Mouse (Mus musculus) midbrain, postnatal 0 days (tissue): Measurements from ENCODE around the gene Slc27a1. TPM values are rescaled to one million over a fixed set of nuclear protein-coding genes. Genes with fewer than 3 reads are reported as not detected.
"Not testable (repeated sequence)": the region's sequence is repeated elsewhere in the genome, so short reads cannot be mapped to it uniquely, and the experiment has no call there.

ENCODE experiments used
- ATAC-seq: fragments of 200-750 bp; cut with Nextera tagmentation; 2 replicates; pipeline ENCODE4 v1.8.0; 2017; ENCODE audit warnings: moderate number of reproducible peaks, mild to moderate bottlenecking, moderate TSS enrichment, moderate library complexity; ENCODE audit not compliant: low FRiP score
- DNase-seq: peaks from one replicate; pipeline ENCODE4 v3.0.0-alpha.2; 2015; ENCODE audit warnings: low spot score
- H3K27ac ChIP-seq: fragments of 300-500 bp; sonication (generic); 2 replicates; pipeline ENCODE4 v1.5.1; 2014; ENCODE audit warnings: low read depth, mild to moderate bottlenecking, low read length, mixed read lengths
- H3K27me3 ChIP-seq: fragments of 300-500 bp; sonication (generic); 2 replicates; pipeline ENCODE4 v1.6.1; 2014; ENCODE audit warnings: low read length, control low read depth, mixed read lengths; ENCODE audit not compliant: insufficient read depth
- H3K36me3 ChIP-seq: fragments of 300-500 bp; sonication (generic); 2 replicates; pipeline ENCODE4 v1.6.1; 2014; ENCODE audit warnings: low read length, control low read depth, mixed read lengths; ENCODE audit not compliant: insufficient read depth
- H3K4me1 ChIP-seq: fragments of 300-500 bp; sonication (generic); 2 replicates; pipeline ENCODE4 v1.6.1; 2014; ENCODE audit warnings: mild to moderate bottlenecking, control low read depth, antibody characterized with exemption, low read length, mixed read lengths; ENCODE audit not compliant: insufficient read depth
- H3K4me2 ChIP-seq: fragments of 300-500 bp; sonication (generic); 2 replicates; pipeline ENCODE4 v1.6.1; 2014; ENCODE audit warnings: low read depth, mild to moderate bottlenecking, low read length, mixed read lengths; ENCODE audit not compliant: poor library complexity, severe bottlenecking
- H3K4me3 ChIP-seq: fragments of 300-500 bp; sonication (generic); 2 replicates; pipeline ENCODE4 v1.5.1; 2014; ENCODE audit warnings: low read depth, mild to moderate bottlenecking, low read length, moderate library complexity
- H3K9ac ChIP-seq: fragments of 300-500 bp; sonication (generic); replicated peaks from 2 replicates; pipeline ENCODE4 v1.6.1; 2014; ENCODE audit warnings: mild to moderate bottlenecking, low read length, moderate library complexity, mixed read lengths; ENCODE audit not compliant: poor library complexity, severe bottlenecking
- H3K9me3 ChIP-seq: fragments of 300-500 bp; sonication (generic); 2 replicates; pipeline ENCODE4 v1.6.1; 2016; ENCODE audit warnings: low read length, control low read depth
- CTCF ChIP-seq: IDR thresholded peaks from 2 replicates; pipeline ENCODE4 v1.5.1; 2016; ENCODE audit warnings: antibody characterized with exemption, mild to moderate bottlenecking
- WGBS: fragments of 180-500 bp; shearing (Covaris S2); extraction: QIAGEN DNeasy Blood & Tissue Kit; methylation state at CpG from one replicate; pipeline ENCODE4 v1.1.7; 2014; 5-methylcytosine and 5-hydroxymethylcytosine counted together
- polyA plus RNA-seq: library from polyadenylated mRNA; unstranded; fragments of >200 nt; fragmentation: Nextera tagmentation; extraction: Ambion mirVana; gene quantifications from 2 replicates; pipeline ENCODE4 v1.2.1, GENCODE M21; 2015
- total RNA-seq: library from RNA; depleted of rRNA; stranded (reverse); fragments of >200 nt; gene quantifications from 2 replicates; pipeline ENCODE4 v1.2.3, GENCODE M21; 2014

Gene Slc27a1
- total and polyA plus RNA-seq, 2 experiments from 2014 or later = 99.7 to 160 TPM

DNA sequence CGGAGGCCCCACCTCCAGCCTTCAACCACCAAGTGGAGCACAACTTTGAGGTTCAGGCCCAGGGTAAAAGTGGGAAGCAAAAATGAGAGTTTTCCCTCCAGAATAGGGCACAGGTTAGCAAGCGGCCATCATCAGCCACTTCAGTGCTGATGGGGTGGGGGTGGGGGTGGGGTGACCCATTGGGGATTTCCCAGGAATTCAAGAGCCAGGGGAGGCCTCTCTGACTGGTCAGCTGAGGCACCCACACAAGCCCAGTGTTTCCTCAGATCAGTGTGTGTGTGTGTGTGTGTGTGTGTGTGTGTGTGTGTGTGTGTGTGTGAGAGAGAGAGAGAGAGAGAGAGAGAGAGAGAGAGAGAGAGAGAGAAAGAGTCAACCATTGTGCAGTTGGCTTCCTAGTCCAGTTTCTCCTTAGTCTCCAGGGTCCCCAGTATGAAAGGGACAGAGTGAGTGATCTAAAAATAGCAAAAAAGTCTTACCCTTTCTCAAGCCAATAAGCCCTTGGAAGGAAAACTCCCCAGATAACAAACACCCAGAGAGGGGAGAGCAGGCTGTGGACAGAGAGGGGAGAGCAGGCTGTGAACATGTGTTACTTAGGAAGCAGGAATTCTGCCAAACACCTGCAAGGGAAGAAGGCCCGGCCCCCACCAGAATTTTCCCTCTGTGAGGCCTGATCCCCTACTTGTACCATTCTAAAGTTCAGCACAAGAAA, 41.4 kb upstream of the Slc27a1 start:
- Histone ChIP-seq H3K36me3 (no peaks in the 10 kb centered on the region), H3K27ac (no peak overlapping the region), H3K4me2 (no peak overlapping the region), H3K4me1 (no peaks in the 10 kb centered on the region), H3K9ac (no peak overlapping the region), H3K9me3 (no peaks in the 10 kb centered on the region), H3K4me3 (no peak overlapping the region), H3K27me3 (peaks cover 17% of the 10 kb centered on the region)
- ATAC-seq (no peak), DNase-seq (no peak)
- 48% methylated on average over 3 of the region's 3 CpGs for WGBS
- no peak for TF ChIP-seq CTCF

DNA sequence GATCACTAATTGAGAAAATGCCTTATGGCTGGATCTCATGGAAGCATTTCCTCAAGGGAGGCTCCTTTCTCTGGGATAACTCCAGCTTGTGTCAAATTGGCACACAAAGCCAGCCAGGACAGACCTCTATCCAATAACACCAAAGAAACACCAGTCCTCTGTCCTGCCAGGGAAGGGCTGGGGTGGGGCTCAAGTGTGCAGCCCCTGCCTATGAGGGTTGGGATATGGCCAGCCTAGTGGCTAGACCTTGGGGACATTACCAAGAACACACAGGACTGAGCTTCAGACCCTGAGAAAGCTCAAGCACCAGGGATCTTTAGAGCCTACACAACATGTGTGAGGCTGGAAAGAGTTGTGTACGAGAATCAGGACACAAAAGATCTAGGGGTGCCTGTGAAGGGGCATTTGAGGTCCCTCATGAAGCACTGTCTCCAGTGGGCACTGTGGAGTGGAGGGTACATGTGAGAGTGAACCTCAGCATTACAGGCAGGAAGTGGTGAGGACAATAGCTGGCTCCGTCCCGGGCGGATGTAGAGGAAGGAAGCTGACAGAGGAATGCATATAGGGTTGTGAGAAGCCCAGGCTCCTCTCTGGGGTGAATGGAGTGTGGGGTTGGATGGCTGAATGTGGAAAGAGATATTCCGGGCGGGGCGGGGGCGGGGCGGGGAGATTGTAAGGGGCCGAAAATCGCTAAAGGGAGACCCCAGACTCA, 40.2 kb upstream of the Slc27a1 start:
- H3K36me3 ChIP-seq = no peaks in the 10 kb centered on the region
- H3K4me2 ChIP-seq = no peak overlapping the region
- TF ChIP-seq CTCF = no peak
- no peaks in the 10 kb centered on the region for H3K4me1 ChIP-seq
- 0 out of 2 replicates have a peak overlapping the region, but pooled peaks have one; percentile 12 for H3K27ac ChIP-seq
- H3K27me3 ChIP-seq = peaks cover 17% of the 10 kb centered on the region
- H3K9me3 ChIP-seq = no peaks in the 10 kb centered on the region
- 83% methylated on average over 11 of the region's 11 CpGs for WGBS
- no peak for DNase-seq
- no peak for ATAC-seq
- no peak overlapping the region for H3K9ac ChIP-seq
- no peak overlapping the region for H3K4me3 ChIP-seq

DNA sequence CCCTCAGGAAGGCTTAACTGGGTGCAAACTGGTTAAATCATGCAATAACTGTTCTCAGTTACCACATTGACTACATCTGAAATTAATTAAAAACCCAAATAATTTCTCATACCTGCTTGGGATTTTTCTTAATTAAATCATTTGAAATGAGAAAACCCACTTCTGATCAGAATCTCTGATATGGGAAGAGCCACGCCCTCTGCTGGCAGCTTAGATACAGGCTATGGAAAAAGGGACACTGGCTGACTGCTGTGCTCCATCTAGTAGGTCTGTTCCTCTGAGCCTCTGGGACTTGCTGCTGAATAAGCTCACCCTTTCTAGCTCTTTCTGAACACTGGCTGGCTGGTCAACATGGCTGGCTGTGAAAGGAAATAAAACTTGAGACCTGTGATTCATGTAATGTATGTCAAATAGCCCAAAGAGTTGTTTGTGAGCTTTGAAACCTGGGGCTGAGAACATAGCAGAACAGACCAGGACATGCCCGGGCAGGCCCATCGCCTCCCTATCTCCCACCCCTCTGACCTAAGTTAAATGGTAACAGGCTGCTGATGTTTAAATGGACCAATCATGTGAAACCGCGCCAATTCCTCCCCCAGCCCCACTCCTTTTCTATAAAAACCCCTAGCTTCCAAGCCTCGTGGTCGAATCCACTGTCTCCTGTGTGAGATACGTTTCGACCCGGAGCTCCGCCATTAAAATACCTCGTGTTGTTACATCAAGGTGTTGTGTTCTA, 37.8 kb upstream of the Slc27a1 start:
- not testable (repeated sequence) for H3K27ac ChIP-seq, H3K4me2 ChIP-seq, ATAC-seq, H3K36me3 ChIP-seq, H3K4me1 ChIP-seq, H3K4me3 ChIP-seq, H3K9ac ChIP-seq, H3K9me3 ChIP-seq
- peak; percentile 61 for TF ChIP-seq CTCF
- H3K27me3 ChIP-seq = peaks cover 13% of the 10 kb centered on the region
- peak; percentile 51 for DNase-seq
- WGBS = 64% methylated on average over 5 of the region's 12 CpGs

DNA sequence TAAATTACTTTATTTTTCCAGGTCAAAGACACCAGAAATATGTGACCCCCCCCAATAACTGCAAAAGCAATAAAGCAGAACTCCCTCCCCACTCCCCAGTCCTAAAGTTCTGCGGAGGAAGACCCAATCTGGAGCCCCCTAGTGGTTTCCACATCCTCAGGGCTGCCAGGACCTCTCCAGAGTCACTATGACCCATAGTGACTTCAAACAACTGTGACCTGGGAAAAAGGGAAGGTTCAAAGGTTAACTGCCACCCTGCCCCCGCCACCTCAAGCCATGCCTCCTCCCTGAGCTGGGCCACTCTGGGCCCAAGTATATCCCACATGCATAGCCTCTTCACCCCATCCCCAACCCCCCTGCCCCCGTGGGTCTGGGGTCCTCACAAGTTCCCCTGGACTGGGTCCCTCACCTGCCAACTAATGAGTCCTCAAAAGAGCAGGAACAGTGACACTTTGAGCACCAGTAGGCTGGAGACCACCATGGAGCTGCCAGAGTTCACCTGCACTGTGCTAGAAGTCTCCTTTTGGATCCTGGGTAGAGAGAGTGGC, 34.3 kb upstream of the Slc27a1 start:
- ATAC-seq (no peak), DNase-seq (no peak)
- Histone ChIP-seq H3K27ac (no peak overlapping the region), H3K9ac (no peak overlapping the region), H3K27me3 (0 out of 2 replicates have a peak, but pooled peaks cover 5% of the 10 kb centered on the region), H3K36me3 (no peaks in the 10 kb centered on the region), H3K9me3 (no peaks in the 10 kb centered on the region), H3K4me3 (no peak overlapping the region), H3K4me1 (0 out of 2 replicates have a peak, but pooled peaks cover 3% of the 10 kb centered on the region), H3K4me2 (no peak overlapping the region)
- 23% methylated on average over 3 of the region's 3 CpGs for WGBS
- 0 out of 2 replicates have a peak, but pooled peaks have one; percentile 21 for TF ChIP-seq CTCF

DNA sequence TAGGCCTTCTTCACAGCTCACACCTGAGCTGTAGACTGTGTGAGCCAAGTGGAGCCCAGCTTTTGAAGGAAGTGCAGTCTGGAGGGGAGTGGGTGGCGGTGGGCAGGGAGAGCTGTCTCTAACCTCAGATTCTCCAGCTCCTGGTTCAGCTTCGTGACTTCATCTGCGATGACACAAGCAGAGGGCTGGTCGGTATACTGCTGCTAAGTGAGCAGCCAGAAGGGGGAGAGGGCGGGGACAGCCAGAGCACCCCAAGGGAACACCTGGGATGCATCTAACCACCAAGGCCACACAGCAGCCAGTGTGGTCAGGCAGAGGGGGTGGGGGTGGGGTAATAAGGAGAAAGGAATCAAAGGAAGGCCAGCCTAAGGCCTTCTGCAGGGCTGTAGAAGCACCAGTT, 33.0 kb upstream of the Slc27a1 start:
- Histone ChIP-seq H3K36me3 (no peaks in the 10 kb centered on the region), H3K4me2 (no peak overlapping the region), H3K4me3 (no peak overlapping the region), H3K27me3 (0 out of 2 replicates have a peak, but pooled peaks cover 5% of the 10 kb centered on the region), H3K9ac (no peak overlapping the region), H3K9me3 (no peaks in the 10 kb centered on the region), H3K4me1 (0 out of 2 replicates have a peak, but pooled peaks cover 3% of the 10 kb centered on the region), H3K27ac (no peak overlapping the region)
- ATAC-seq (no peak), DNase-seq (no peak)
- TF ChIP-seq CTCF = no peak
- 68% methylated on average over 5 of the region's 5 CpGs for WGBS
